Mouse (Mus musculus): ENCODE measurements around the gene Arhgap29. TPM values are rescaled to one million over a fixed set of nuclear protein-coding genes. Genes with fewer than 3 reads are reported as not detected.
A peak's percentile ranks its signal among the peaks of the same experiment; 100 is the strongest.

The Arhgap29 gene
- 69.1 and 79.9 TPM in 2 replicates for polyA plus RNA-seq (2014; fragmentation: Nextera tagmentation; extraction: Ambion mirVana)

- 90% methylated on average over 8 of the region's 8 CpGs for WGBS (ENCODE audit: insufficient replicate concordance)
- peak within 1 kb of the TSS; percentile 79 for H3K4me2 ChIP-seq
- H3K27ac ChIP-seq (ENCODE audit: low read depth, low read length): peak within 1 kb of the TSS; percentile 77
- H3K4me3 ChIP-seq (ENCODE audit: low read depth, low read length): peak within 1 kb of the TSS; percentile 86
- no peak for ATAC-seq (replicated peaks; ENCODE audit: insufficient number of reproducible peaks, low FRiP score, low TSS enrichment)
- H3K9ac ChIP-seq (ENCODE audit: low read depth, low read length): peak within 1 kb of the TSS; percentile 93
- no peaks in the 10 kb centered on the region for H3K27me3 ChIP-seq (ENCODE audit: control insufficient read depth, insufficient read depth, low read length)
- H3K9me3 ChIP-seq (replicated peaks; ENCODE audit: control insufficient read depth, low read length): no peaks in the 10 kb centered on the region
- H3K36me3 ChIP-seq (ENCODE audit: control insufficient read depth, insufficient read depth, low read length): peaks cover 6% of the 10 kb centered on the region; the same call in 1 of the 2 replicates
- no peaks in the 10 kb centered on the region; the same call in 1 of the 2 replicates for H3K4me1 ChIP-seq (ENCODE audit: control insufficient read depth, insufficient read depth, low read length)
Observed at GRCm38 (mm10) chr3:121952041-121952591, at the start of gene Arhgap29. TSS of gene Arhgap29 (plus strand) at chr3:121952541.

DNA sequence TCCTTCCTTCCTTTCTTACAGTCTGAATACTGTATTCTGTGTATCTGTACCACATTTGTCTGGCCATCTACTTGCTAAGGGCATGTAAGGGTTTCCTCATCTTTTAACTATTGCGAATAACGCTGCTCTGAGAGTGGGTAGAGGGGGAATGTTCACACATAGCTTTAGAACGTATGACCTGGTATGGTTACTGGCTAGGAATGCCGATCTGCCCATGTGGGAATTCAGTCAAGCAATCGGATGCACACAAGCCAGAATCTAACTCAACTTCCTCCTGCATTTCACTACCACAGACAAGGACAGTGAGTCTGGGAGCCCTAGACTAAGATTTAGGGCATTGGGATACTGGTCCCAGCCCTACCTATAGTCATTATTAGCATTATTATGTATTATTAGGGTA, 49.6 kb upstream of the Arhgap29 start:
- peaks cover 16% of the 10 kb centered on the region for H3K4me1 ChIP-seq (ENCODE audit: control insufficient read depth, insufficient read depth, low read length)
- H3K4me3 ChIP-seq (ENCODE audit: low read depth, low read length): no peak overlapping the region
- H3K9me3 ChIP-seq (replicated peaks; ENCODE audit: control insufficient read depth, low read length): no peaks in the 10 kb centered on the region
- no peak for ATAC-seq (replicated peaks; ENCODE audit: insufficient number of reproducible peaks, low FRiP score, low TSS enrichment)
- no peaks in the 10 kb centered on the region for H3K27me3 ChIP-seq (ENCODE audit: control insufficient read depth, insufficient read depth, low read length)
- no peak overlapping the region for H3K9ac ChIP-seq (ENCODE audit: low read depth, low read length)
- H3K4me2 ChIP-seq: no peak overlapping the region
- H3K27ac ChIP-seq (ENCODE audit: low read depth, low read length): no peak overlapping the region
- 75% methylated on average over 5 of the region's 5 CpGs for WGBS (ENCODE audit: insufficient replicate concordance)
- H3K36me3 ChIP-seq (ENCODE audit: control insufficient read depth, insufficient read depth, low read length): no peaks in the 10 kb centered on the region

GRCm38 (mm10) chr3:121903286-121903685, 49.1 kb upstream of the Arhgap29 start:
- no peaks in the 10 kb centered on the region for H3K36me3 ChIP-seq (ENCODE audit: control insufficient read depth, insufficient read depth, low read length)
- peaks cover 16% of the 10 kb centered on the region for H3K4me1 ChIP-seq (ENCODE audit: control insufficient read depth, insufficient read depth, low read length)
- H3K9ac ChIP-seq (ENCODE audit: low read depth, low read length): no peak overlapping the region
- H3K9me3 ChIP-seq (replicated peaks; ENCODE audit: control insufficient read depth, low read length): no peaks in the 10 kb centered on the region
- no peaks in the 10 kb centered on the region for H3K27me3 ChIP-seq (ENCODE audit: control insufficient read depth, insufficient read depth, low read length)
- 66% methylated on average over 4 of the region's 4 CpGs for WGBS (ENCODE audit: insufficient replicate concordance)
- H3K4me2 ChIP-seq: no peak overlapping the region
- no peak overlapping the region for H3K27ac ChIP-seq (ENCODE audit: low read depth, low read length)
- no peak overlapping the region for H3K4me3 ChIP-seq (ENCODE audit: low read depth, low read length)
- ATAC-seq (replicated peaks; ENCODE audit: insufficient number of reproducible peaks, low FRiP score, low TSS enrichment): no peak

- Histone ChIP-seq H3K27me3 (ENCODE audit: control insufficient read depth, insufficient read depth, low read length) (no peaks in the 10 kb centered on the region), H3K9me3 (replicated peaks; ENCODE audit: control insufficient read depth, low read length) (no peaks in the 10 kb centered on the region), H3K4me2 (no peak overlapping the region), H3K9ac (ENCODE audit: low read depth, low read length) (no peak overlapping the region), H3K4me3 (ENCODE audit: low read depth, low read length) (no peak overlapping the region), H3K36me3 (ENCODE audit: control insufficient read depth, insufficient read depth, low read length) (no peaks in the 10 kb centered on the region), H3K4me1 (ENCODE audit: control insufficient read depth, insufficient read depth, low read length) (peaks cover 16% of the 10 kb centered on the region), H3K27ac (ENCODE audit: low read depth, low read length) (no peak overlapping the region)
- WGBS (ENCODE audit: insufficient replicate concordance): 69% methylated on average over 8 of the region's 8 CpGs
- ATAC-seq (replicated peaks; ENCODE audit: insufficient number of reproducible peaks, low FRiP score, low TSS enrichment): no peak
Observed at GRCm38 (mm10) chr3:121903695-121904094, 48.6 kb upstream of the Arhgap29 start.

GRCm38 (mm10) chr3:121904476-121904875, 47.9 kb upstream of the Arhgap29 start:
- peaks cover 16% of the 10 kb centered on the region for H3K4me1 ChIP-seq (ENCODE audit: control insufficient read depth, insufficient read depth, low read length)
- no peaks in the 10 kb centered on the region for H3K36me3 ChIP-seq (ENCODE audit: control insufficient read depth, insufficient read depth, low read length)
- no peak overlapping the region for H3K4me2 ChIP-seq
- no peak overlapping the region for H3K9ac ChIP-seq (ENCODE audit: low read depth, low read length)
- no peaks in the 10 kb centered on the region for H3K9me3 ChIP-seq (replicated peaks; ENCODE audit: control insufficient read depth, low read length)
- no peak overlapping the region for H3K4me3 ChIP-seq (ENCODE audit: low read depth, low read length)
- ATAC-seq (replicated peaks; ENCODE audit: insufficient number of reproducible peaks, low FRiP score, low TSS enrichment): no peak
- no peak overlapping the region for H3K27ac ChIP-seq (ENCODE audit: low read depth, low read length)
- no peaks in the 10 kb centered on the region for H3K27me3 ChIP-seq (ENCODE audit: control insufficient read depth, insufficient read depth, low read length)
- 79% methylated on average over 2 of the region's 2 CpGs for WGBS (ENCODE audit: insufficient replicate concordance)

DNA sequence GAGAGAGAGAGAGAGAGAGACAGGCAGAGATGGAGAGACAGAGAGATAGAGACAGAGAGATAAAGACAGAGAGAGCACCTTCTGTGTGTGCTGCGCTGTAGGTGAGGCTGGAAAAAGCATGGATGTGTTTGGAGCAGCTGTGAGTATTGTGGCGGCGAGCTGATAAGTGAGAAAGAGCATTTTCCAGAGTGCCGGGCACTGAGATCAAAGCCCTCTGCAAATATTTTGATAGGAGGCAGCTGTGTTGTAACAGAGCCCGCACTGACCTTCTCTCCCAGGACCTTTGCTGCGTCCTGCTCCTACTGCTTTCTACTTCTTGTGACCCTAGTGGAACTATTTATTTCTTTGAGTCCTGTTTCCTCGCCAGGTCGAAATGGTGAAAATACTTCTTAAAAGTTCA, 45.7 kb upstream of the Arhgap29 start:
- Histone ChIP-seq H3K27me3 (ENCODE audit: control insufficient read depth, insufficient read depth, low read length) (no peaks in the 10 kb centered on the region), H3K36me3 (ENCODE audit: control insufficient read depth, insufficient read depth, low read length) (no peaks in the 10 kb centered on the region), H3K27ac (ENCODE audit: low read depth, low read length) (peak overlapping the region; percentile 22; the same call in 1 of the 2 replicates), H3K4me1 (ENCODE audit: control insufficient read depth, insufficient read depth, low read length) (peaks cover 16% of the 10 kb centered on the region), H3K9ac (ENCODE audit: low read depth, low read length) (no peak overlapping the region), H3K4me3 (ENCODE audit: low read depth, low read length) (no peak overlapping the region), H3K4me2 (peak overlapping the region; percentile 36; the same call in 1 of the 2 replicates), H3K9me3 (replicated peaks; ENCODE audit: control insufficient read depth, low read length) (no peaks in the 10 kb centered on the region)
- WGBS (ENCODE audit: insufficient replicate concordance): 10% methylated on average over 8 of the region's 8 CpGs
- no peak for ATAC-seq (replicated peaks; ENCODE audit: insufficient number of reproducible peaks, low FRiP score, low TSS enrichment)

GRCm38 (mm10) chr3:121909155-121909554, 43.2 kb upstream of the Arhgap29 start:
- Histone ChIP-seq H3K27me3 (ENCODE audit: control insufficient read depth, insufficient read depth, low read length) (no peaks in the 10 kb centered on the region), H3K9me3 (replicated peaks; ENCODE audit: control insufficient read depth, low read length) (no peaks in the 10 kb centered on the region), H3K4me1 (ENCODE audit: control insufficient read depth, insufficient read depth, low read length) (peaks cover 22% of the 10 kb centered on the region), H3K27ac (ENCODE audit: low read depth, low read length) (no peak overlapping the region), H3K36me3 (ENCODE audit: control insufficient read depth, insufficient read depth, low read length) (no peaks in the 10 kb centered on the region), H3K9ac (ENCODE audit: low read depth, low read length) (no peak overlapping the region), H3K4me3 (ENCODE audit: low read depth, low read length) (no peak overlapping the region), H3K4me2 (no peak overlapping the region)
- no peak for ATAC-seq (replicated peaks; ENCODE audit: insufficient number of reproducible peaks, low FRiP score, low TSS enrichment)
- WGBS (ENCODE audit: insufficient replicate concordance): 70% methylated on average over 3 of the region's 3 CpGs

DNA sequence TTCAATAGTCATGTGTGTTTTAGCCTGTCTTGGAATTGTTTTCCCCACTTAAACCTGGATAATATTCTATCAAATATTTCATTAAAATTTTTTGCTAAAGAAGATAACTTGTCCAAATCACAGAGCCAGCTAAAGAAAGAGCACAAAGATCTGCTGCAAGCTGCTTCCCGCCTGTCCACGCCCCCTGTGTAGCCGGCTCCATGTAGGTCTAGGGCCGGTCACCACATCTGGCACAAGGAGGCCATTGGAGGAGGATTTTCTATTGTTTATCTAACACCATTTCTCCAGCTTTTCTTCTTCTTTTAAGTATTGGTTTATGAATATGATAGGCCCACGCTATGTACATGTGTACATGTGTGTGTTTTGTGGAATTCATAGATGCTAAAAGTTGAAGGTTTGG, 38.9 kb upstream of the Arhgap29 start:
- Histone ChIP-seq H3K4me3 (ENCODE audit: low read depth, low read length) (no peak overlapping the region), H3K36me3 (ENCODE audit: control insufficient read depth, insufficient read depth, low read length) (no peaks in the 10 kb centered on the region), H3K4me2 (no peak overlapping the region), H3K9ac (ENCODE audit: low read depth, low read length) (no peak overlapping the region), H3K9me3 (replicated peaks; ENCODE audit: control insufficient read depth, low read length) (no peaks in the 10 kb centered on the region), H3K4me1 (ENCODE audit: control insufficient read depth, insufficient read depth, low read length) (0 out of 2 replicates have a peak, but pooled peaks cover 6% of the 10 kb centered on the region), H3K27me3 (ENCODE audit: control insufficient read depth, insufficient read depth, low read length) (no peaks in the 10 kb centered on the region), H3K27ac (ENCODE audit: low read depth, low read length) (peak overlapping the region; percentile 35; the same call in 1 of the 2 replicates)
- 71% methylated on average over 5 of the region's 5 CpGs for WGBS (ENCODE audit: insufficient replicate concordance)
- no peak for ATAC-seq (replicated peaks; ENCODE audit: insufficient number of reproducible peaks, low FRiP score, low TSS enrichment)

All from heart, embryonic 11.5 days (tissue).